Mouse (Mus musculus) bone marrow macrophage, adult 2 months (primary cell): ENCODE measurements around the gene E430018J23Rik.

ENCODE experiments used
- CTCF ChIP-seq: IDR thresholded peaks from 2 replicates; pipeline ENCODE4 v1.5.1; 2012; ENCODE audit warnings: low read depth, mild to moderate bottlenecking, low read length, moderate library complexity
- POLR2A ChIP-seq: IDR thresholded peaks from 2 replicates; pipeline ENCODE4 v1.6.1; 2012; ENCODE audit warnings: mild to moderate bottlenecking, low read depth, low read length, borderline replicate concordance

- TF ChIP-seq CTCF (no peak), POLR2A (no peak)
These were observed 37.6 kb downstream of the E430018J23Rik start for GRCm38 (mm10) chr7:127355796-127356195.
